17 mouse cellular contexts compared by ENCODE assay signal in genomic region chr3:54559527-54559926, GRCm38 (mm10).
DNase-seq lines count a peak whose midpoint lies in the region; ATAC-seq and TF ChIP-seq lines count a peak whose summit lies in the region.
"Had no signal": no experiment of that assay in that cellular context is flagged by ENCODE, and none has a peak within 500 bp of the region (broad histone marks: within the 10 kb centered on the region; RNA-seq: fewer than 3 reads in every experiment).

No protein-coding gene starts in this region.

- no peak overlapping the region for H3K9ac ChIP-seq in kidney, embryonic 16.5 days (replicated peaks; ENCODE audit: low read length)
- H3K9ac ChIP-seq in embryonic facial prominence, embryonic 12.5 days = no peak overlapping the region
- no peak overlapping the region for H3K9ac ChIP-seq in intestine, postnatal 0 days (ENCODE audit: low read depth, low read length)
- H3K9ac ChIP-seq: forebrain, postnatal 0 days; midbrain, embryonic 15.5 days had no signal

- no peak for DNase-seq in kidney, adult 2 months
- no peak for DNase-seq in limb, embryonic 10.5 days (ENCODE audit: low spot score)
- no peak for DNase-seq in adrenal gland, postnatal 36 days
- DNase-seq: cerebellum, adult 9-11 months; forebrain, postnatal 0 days; gastrocnemius, postnatal 10 days; kidney, adult 8-10 months; lung, adult 2 months; thymus, adult 18-20 months had no signal

- H3K27me3 ChIP-seq in kidney, embryonic 16.5 days (ENCODE audit: insufficient read depth, low read length) = no peaks in the 10 kb centered on the region
- no peaks in the 10 kb centered on the region for H3K27me3 ChIP-seq in kidney, adult 2 months (replicated peaks; ENCODE audit: control insufficient read depth, insufficient read depth, low read length)
- H3K27me3 ChIP-seq in embryonic facial prominence, embryonic 12.5 days = no peaks in the 10 kb centered on the region
- no peaks in the 10 kb centered on the region for H3K27me3 ChIP-seq in limb, embryonic 10.5 days (ENCODE audit: low read depth, poor library complexity, severe bottlenecking)
- no peaks in the 10 kb centered on the region for H3K27me3 ChIP-seq in intestine, postnatal 0 days (replicated peaks; ENCODE audit: control insufficient read depth, insufficient read depth, low read length)
- H3K27me3 ChIP-seq: midbrain, embryonic 15.5 days had no signal

- no peak overlapping the region for H3K4me3 ChIP-seq in kidney, embryonic 16.5 days (ENCODE audit: low read length)
- H3K4me3 ChIP-seq in kidney, adult 2 months (ENCODE audit: insufficient read depth, low read depth, low read length) = no peak overlapping the region
- H3K4me3 ChIP-seq in embryonic facial prominence, embryonic 12.5 days = no peak overlapping the region
- H3K4me3 ChIP-seq in embryonic fibroblast, embryonic 13.5 days (ENCODE audit: insufficient read depth, low read length) = no peak overlapping the region
- H3K4me3 ChIP-seq in limb, embryonic 10.5 days = no peak overlapping the region
- H3K4me3 ChIP-seq in intestine, postnatal 0 days (ENCODE audit: low read depth, low read length) = no peak overlapping the region
- H3K4me3 ChIP-seq: layer of hippocampus, adult 2 months; midbrain, embryonic 15.5 days had no signal

- no peak for TF ChIP-seq CTCF in kidney, adult 2 months (conservative IDR thresholded peaks at IDR 0.05; ENCODE audit: insufficient read depth, insufficient read length, low read depth, low read length)
- no peak for TF ChIP-seq CTCF in embryonic fibroblast, embryonic 13.5 days (IDR thresholded peaks at IDR 0.05; ENCODE audit: borderline replicate concordance, insufficient read depth, low read length)
- TF ChIP-seq CTCF in intestine, postnatal 0 days (IDR thresholded peaks at IDR 0.05; ENCODE audit: low read depth) = no peak

- ATAC-seq in kidney, embryonic 16.5 days (ENCODE audit: low FRiP score, low TSS enrichment) = no peak
- no peak for ATAC-seq in embryonic facial prominence, embryonic 12.5 days (ENCODE audit: insufficient number of reproducible peaks, insufficient read depth, low FRiP score, low TSS enrichment)
- no peak for ATAC-seq in frontal cortex, adult (ENCODE audit: low TSS enrichment)
- no peak for ATAC-seq in intestine, postnatal 0 days
- ATAC-seq: forebrain, postnatal 0 days; hindbrain, postnatal 0 days; midbrain, embryonic 15.5 days had no signal

- H3K27ac ChIP-seq in kidney, embryonic 16.5 days (ENCODE audit: low read length) = peak overlapping the region; percentile 91
- H3K27ac ChIP-seq in kidney, adult 2 months (ENCODE audit: insufficient read depth, low read depth, low read length) = no peak overlapping the region
- peak overlapping the region; percentile 87 for H3K27ac ChIP-seq in embryonic facial prominence, embryonic 12.5 days
- H3K27ac ChIP-seq in embryonic fibroblast, embryonic 13.5 days (ENCODE audit: insufficient read depth, low read length) = peak overlapping the region; percentile 98
- H3K27ac ChIP-seq in limb, embryonic 10.5 days = peak overlapping the region; percentile 70
- H3K27ac ChIP-seq in intestine, postnatal 0 days (ENCODE audit: low read depth, low read length) = no peak overlapping the region
- H3K27ac ChIP-seq: hindbrain, postnatal 0 days; layer of hippocampus, adult 2 months; midbrain, embryonic 15.5 days had no signal

- peaks cover 6% of the 10 kb centered on the region; the same call in 1 of the 2 replicates for H3K4me1 ChIP-seq in kidney, embryonic 16.5 days (ENCODE audit: insufficient read depth, low read length)
- no peaks in the 10 kb centered on the region for H3K4me1 ChIP-seq in kidney, adult 2 months (ENCODE audit: control insufficient read depth, insufficient read depth, low read length)
- peaks cover 7% of the 10 kb centered on the region for H3K4me1 ChIP-seq in embryonic facial prominence, embryonic 12.5 days
- H3K4me1 ChIP-seq in embryonic fibroblast, embryonic 13.5 days (ENCODE audit: control insufficient read depth, insufficient read depth, low read length) = peaks cover 9% of the 10 kb centered on the region
- H3K4me1 ChIP-seq in limb, embryonic 10.5 days = peaks cover 20% of the 10 kb centered on the region
- no peaks in the 10 kb centered on the region for H3K4me1 ChIP-seq in intestine, postnatal 0 days (replicated peaks; ENCODE audit: control insufficient read depth, insufficient read depth, low read length)
- H3K4me1 ChIP-seq: midbrain, embryonic 15.5 days had no signal

- WGBS in kidney, embryonic 16.5 days = 79% methylated on average over 2 of the region's 2 CpGs
- WGBS in kidney, adult 2 months = 76% methylated on average over 2 of the region's 2 CpGs
- WGBS in embryonic facial prominence, embryonic 12.5 days = 87% methylated on average over 2 of the region's 2 CpGs
- WGBS in limb, embryonic 10.5 days = 91% methylated on average over 2 of the region's 2 CpGs
- 92% methylated on average over 2 of the region's 2 CpGs for WGBS in intestine, postnatal 0 days

- H3K36me3 ChIP-seq in kidney, embryonic 16.5 days (ENCODE audit: insufficient read depth, low read length) = no peaks in the 10 kb centered on the region
- no peaks in the 10 kb centered on the region for H3K36me3 ChIP-seq in kidney, adult 2 months (ENCODE audit: control insufficient read depth, insufficient read depth, low read length)
- no peaks in the 10 kb centered on the region for H3K36me3 ChIP-seq in embryonic facial prominence, embryonic 12.5 days
- no peaks in the 10 kb centered on the region for H3K36me3 ChIP-seq in limb, embryonic 10.5 days
- no peaks in the 10 kb centered on the region for H3K36me3 ChIP-seq in intestine, postnatal 0 days (ENCODE audit: control insufficient read depth, insufficient read depth)
- H3K36me3 ChIP-seq: midbrain, embryonic 15.5 days had no signal

- TF ChIP-seq POLR2A in kidney, adult 2 months (IDR thresholded peaks at IDR 0.05; ENCODE audit: low read depth, low read length) = no peak
- TF ChIP-seq POLR2A in embryonic fibroblast, embryonic 13.5 days (IDR thresholded peaks at IDR 0.05; ENCODE audit: low read depth, low read length) = no peak

- peaks cover 8% of the 10 kb centered on the region; the same call in 1 of the 2 replicates for H3K9me3 ChIP-seq in kidney, embryonic 16.5 days (ENCODE audit: low read length)
- no peaks in the 10 kb centered on the region for H3K9me3 ChIP-seq in embryonic facial prominence, embryonic 12.5 days
- no peaks in the 10 kb centered on the region for H3K9me3 ChIP-seq in limb, embryonic 10.5 days (replicated peaks)
- no peaks in the 10 kb centered on the region for H3K9me3 ChIP-seq in intestine, postnatal 0 days (ENCODE audit: control insufficient read depth)
- H3K9me3 ChIP-seq: midbrain, embryonic 15.5 days had no signal

- no peak overlapping the region for H3K4me2 ChIP-seq in kidney, embryonic 16.5 days (replicated peaks; ENCODE audit: low read depth, low read length)
- H3K4me2 ChIP-seq in embryonic facial prominence, embryonic 12.5 days (replicated peaks) = no peak overlapping the region
- no peak overlapping the region for H3K4me2 ChIP-seq in intestine, postnatal 0 days (replicated peaks; ENCODE audit: low read depth)
- H3K4me2 ChIP-seq: midbrain, embryonic 15.5 days had no signal

Comparison
In these comparisons a context has a peak if more than half of its experiments do, and no peak if none do; other contexts are left out.
1. H3K27ac ChIP-seq: peak in kidney, embryonic 16.5 days (single experiment), embryonic facial prominence, embryonic 12.5 days (single experiment), embryonic fibroblast, embryonic 13.5 days (single experiment) and limb, embryonic 10.5 days (single experiment); none in kidney, adult 2 months (single experiment) and intestine, postnatal 0 days (single experiment).